Mouse (Mus musculus): ENCODE data around the gene Hras.

DNA sequence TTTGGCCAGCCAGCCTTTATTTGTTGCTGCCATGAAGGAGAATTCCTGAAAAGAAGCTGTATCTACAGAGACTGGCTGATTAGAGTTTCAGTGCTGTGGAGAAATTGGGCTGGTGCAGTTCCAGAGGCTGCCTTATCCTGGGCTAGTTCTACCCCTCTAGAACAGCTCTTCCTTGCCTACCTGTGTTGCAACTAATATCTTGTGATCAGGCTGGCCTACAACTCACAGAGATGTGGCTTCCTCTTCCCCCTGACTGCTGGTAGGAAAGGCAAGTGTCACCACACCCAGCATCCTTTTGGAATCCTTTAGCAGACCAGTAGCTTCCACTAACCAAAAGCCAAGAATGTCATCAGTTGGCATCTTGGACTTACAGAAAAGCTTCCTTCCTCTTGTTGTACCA, 23.9 kb downstream of the Hras start:
- no peak for TF ChIP-seq CTCF (IDR thresholded peaks at IDR 0.05)
- no peak for TF ChIP-seq EP300 (IDR thresholded peaks at IDR 0.05)

All from lung, postnatal 0 days (tissue).